Mouse (Mus musculus) neural tube, embryonic 14.5 days (tissue): ENCODE data around the gene Fam222a. TPM values are rescaled to one million over a fixed set of nuclear protein-coding genes. Genes with fewer than 3 reads are reported as not detected.

Experiments used
- ATAC-seq: fragments of 200-750 bp; cut with Nextera tagmentation; 2 replicates; pipeline ENCODE4 v1.8.0; 2017; ENCODE audit warnings: low read depth, mild to moderate bottlenecking, moderate TSS enrichment, moderate library complexity
- H3K27ac ChIP-seq: fragments of 300-500 bp; sonication (generic); 2 replicates; pipeline ENCODE4 v1.5.1; 2014; ENCODE audit warnings: low read depth, mild to moderate bottlenecking, control low read depth, low read length, moderate library complexity, mixed read lengths
- H3K27me3 ChIP-seq: fragments of 300-500 bp; sonication (generic); 2 replicates; pipeline ENCODE4 v1.6.1; 2014; ENCODE audit warnings: low read length; ENCODE audit not compliant: control insufficient read depth, insufficient read depth
- H3K36me3 ChIP-seq: fragments of 300-500 bp; sonication (generic); 2 replicates; pipeline ENCODE4 v1.6.1; 2014; ENCODE audit warnings: low read length, mixed read lengths; ENCODE audit not compliant: control insufficient read depth, insufficient read depth
- H3K4me1 ChIP-seq: fragments of 300-500 bp; sonication (generic); 2 replicates; pipeline ENCODE4 v1.6.1; 2014; ENCODE audit warnings: low read length; ENCODE audit not compliant: control insufficient read depth, insufficient read depth
- H3K4me2 ChIP-seq: fragments of 300-500 bp; sonication (generic); 2 replicates; pipeline ENCODE4 v1.6.1; 2014; ENCODE audit warnings: mild to moderate bottlenecking, low read depth, low read length, control low read depth
- H3K4me3 ChIP-seq: fragments of 300-500 bp; sonication (generic); 2 replicates; pipeline ENCODE4 v1.5.1; 2014; ENCODE audit warnings: low read depth, low read length, control low read depth, mixed read lengths
- H3K9ac ChIP-seq: fragments of 300-500 bp; sonication (generic); replicated peaks from 2 replicates; pipeline ENCODE4 v1.6.1; 2014; ENCODE audit warnings: low read depth, mild to moderate bottlenecking, control low read depth, low read length, mixed read lengths
- H3K9me3 ChIP-seq: fragments of 300-500 bp; sonication (generic); 2 replicates; pipeline ENCODE4 v1.6.1; 2016; ENCODE audit warnings: low read length; ENCODE audit not compliant: control insufficient read depth
- WGBS: fragments of 180-500 bp; shearing (Covaris S2); extraction: QIAGEN DNeasy Blood & Tissue Kit; methylation state at CpG from one replicate; pipeline ENCODE4 v1.1.7; 2014; 5-methylcytosine and 5-hydroxymethylcytosine counted together
- polyA plus RNA-seq: library from polyadenylated mRNA; unstranded; fragments of >200 nt; fragmentation: Nextera tagmentation; extraction: Ambion mirVana; gene quantifications from 2 replicates; pipeline ENCODE4 v1.2.1, GENCODE M21; 2014

Fam222a gene
- 5.3 and 7.0 TPM in 2 replicates for polyA plus RNA-seq

DNA sequence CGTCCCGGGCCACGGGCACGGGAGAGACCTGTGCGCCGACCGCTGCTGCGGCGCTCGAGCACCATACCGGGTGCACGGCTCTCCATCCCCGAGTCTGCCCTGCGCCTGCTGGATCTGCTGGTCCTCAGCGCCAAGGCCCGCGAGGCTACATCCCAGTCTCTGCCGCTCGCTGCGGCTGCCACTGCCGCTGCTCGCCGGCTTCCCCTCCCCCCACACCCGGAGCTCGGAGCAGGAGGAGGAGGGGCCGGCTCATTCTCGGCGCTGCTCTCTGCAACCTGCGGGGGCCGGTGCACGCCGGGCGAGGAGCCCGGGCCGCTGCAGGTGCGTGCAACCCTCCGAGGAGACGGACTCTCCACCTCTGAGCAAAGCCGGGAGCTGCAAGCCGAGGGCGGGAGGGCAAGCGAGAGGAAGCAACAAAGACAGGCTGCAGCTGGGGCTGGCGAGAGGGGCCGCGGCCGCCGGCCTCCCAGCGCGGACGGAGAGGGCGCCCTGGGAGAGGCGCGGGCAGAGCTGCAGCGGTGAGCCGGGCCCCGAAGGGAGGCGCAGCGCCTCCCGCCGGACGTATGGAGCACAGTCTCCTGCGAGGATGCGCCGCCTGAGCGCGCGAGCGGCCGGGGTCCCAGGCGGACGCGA lies at the start of gene Fam222a:
Gene Fam222a (plus strand): TSS at position 452 of the 633 bp plus-strand sequence.
- Histone ChIP-seq H3K4me2 (peak within 1 kb of the TSS; percentile 77), H3K4me1 (peaks cover 40% of the 10 kb centered on the region), H3K9ac (peak within 1 kb of the TSS; percentile 80), H3K27me3 (no peaks in the 10 kb centered on the region), H3K36me3 (no peaks in the 10 kb centered on the region), H3K27ac (peak within 1 kb of the TSS; percentile 87), H3K9me3 (no peaks in the 10 kb centered on the region), H3K4me3 (peak within 1 kb of the TSS; percentile 90)
- WGBS = 0% methylated on average over 57 of the region's 72 CpGs
- peak; percentile 70 for ATAC-seq

DNA sequence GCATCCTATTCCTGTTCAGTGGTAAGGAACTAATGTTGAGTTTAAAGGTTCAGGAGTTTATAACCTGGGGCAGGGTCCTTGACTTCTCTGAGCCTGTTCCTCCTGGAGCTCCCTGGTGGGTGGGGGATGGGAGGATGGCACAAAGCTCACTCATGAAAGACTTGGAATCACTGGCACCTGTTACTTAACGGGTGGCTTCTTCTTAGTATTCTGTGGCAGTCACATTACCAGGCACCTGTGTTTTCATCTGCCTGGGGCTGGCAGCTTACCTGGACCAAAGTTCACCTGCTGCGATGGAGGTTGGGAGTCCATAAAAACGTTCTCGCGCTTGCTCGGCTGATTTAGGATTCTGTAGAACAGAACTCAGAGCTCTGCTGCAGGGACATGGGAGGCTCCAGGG lies 39.5 kb upstream of the Fam222a start:
- Histone ChIP-seq H3K9ac (no peak overlapping the region), H3K27me3 (no peaks in the 10 kb centered on the region), H3K4me3 (no peak overlapping the region), H3K27ac (no peak overlapping the region), H3K4me2 (no peak overlapping the region), H3K36me3 (no peaks in the 10 kb centered on the region), H3K4me1 (no peaks in the 10 kb centered on the region), H3K9me3 (no peaks in the 10 kb centered on the region)
- no peak for ATAC-seq
- 84% methylated on average over 6 of the region's 6 CpGs for WGBS

DNA sequence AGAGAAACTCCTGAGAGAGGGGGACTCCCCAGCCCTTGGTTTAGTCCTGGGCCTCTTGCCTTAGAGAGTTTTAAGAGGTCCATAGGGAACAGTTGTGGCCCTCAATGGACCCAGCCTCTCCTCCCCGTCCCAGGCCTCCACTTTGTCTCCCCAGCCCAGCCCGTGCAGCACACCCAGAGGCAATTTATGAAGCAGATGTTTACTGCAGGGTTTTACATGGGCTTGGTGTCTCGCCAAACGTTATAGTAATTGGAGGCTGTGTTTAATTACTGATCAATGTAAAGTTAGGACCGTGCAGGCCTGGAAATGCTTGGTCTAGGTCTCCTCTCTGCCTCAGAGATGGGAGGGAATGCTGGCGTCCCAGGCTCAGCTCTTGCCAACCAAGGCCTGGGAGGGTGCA lies 37.5 kb upstream of the Fam222a start:
- H3K4me3 ChIP-seq = no peak overlapping the region
- H3K9ac ChIP-seq = no peak overlapping the region
- no peak for ATAC-seq
- no peaks in the 10 kb centered on the region for H3K9me3 ChIP-seq
- no peaks in the 10 kb centered on the region for H3K27me3 ChIP-seq
- WGBS = 32% methylated on average over 6 of the region's 6 CpGs
- H3K27ac ChIP-seq = no peak overlapping the region
- H3K36me3 ChIP-seq = no peaks in the 10 kb centered on the region
- no peak overlapping the region for H3K4me2 ChIP-seq
- H3K4me1 ChIP-seq = no peaks in the 10 kb centered on the region

DNA sequence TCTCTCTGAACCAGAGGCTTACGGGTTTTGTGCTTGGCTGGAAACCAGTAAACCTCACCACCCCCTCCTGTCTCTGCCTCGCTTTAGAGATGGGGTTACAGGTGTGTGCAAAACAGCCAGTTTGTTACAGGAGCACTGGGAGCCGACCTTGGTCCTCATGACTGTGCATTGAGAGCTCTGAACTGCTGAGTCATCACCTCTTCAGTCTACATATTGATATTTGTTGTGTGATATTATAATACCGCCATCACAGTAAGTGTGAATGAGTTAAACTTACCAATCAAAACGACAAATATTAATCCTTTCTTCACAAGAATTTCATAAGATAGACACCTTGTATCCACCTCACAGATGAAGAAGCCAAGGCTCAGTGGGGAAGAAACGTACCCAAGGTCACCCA lies 35.8 kb upstream of the Fam222a start:
- Histone ChIP-seq H3K27ac (no peak overlapping the region), H3K4me1 (0 out of 2 replicates have a peak, but pooled peaks cover under 1% of the 10 kb centered on the region), H3K4me2 (no peak overlapping the region), H3K9me3 (no peaks in the 10 kb centered on the region), H3K9ac (no peak overlapping the region), H3K4me3 (no peak overlapping the region), H3K27me3 (no peaks in the 10 kb centered on the region), H3K36me3 (no peaks in the 10 kb centered on the region)
- WGBS = 79% methylated on average over 6 of the region's 6 CpGs
- no peak for ATAC-seq

DNA sequence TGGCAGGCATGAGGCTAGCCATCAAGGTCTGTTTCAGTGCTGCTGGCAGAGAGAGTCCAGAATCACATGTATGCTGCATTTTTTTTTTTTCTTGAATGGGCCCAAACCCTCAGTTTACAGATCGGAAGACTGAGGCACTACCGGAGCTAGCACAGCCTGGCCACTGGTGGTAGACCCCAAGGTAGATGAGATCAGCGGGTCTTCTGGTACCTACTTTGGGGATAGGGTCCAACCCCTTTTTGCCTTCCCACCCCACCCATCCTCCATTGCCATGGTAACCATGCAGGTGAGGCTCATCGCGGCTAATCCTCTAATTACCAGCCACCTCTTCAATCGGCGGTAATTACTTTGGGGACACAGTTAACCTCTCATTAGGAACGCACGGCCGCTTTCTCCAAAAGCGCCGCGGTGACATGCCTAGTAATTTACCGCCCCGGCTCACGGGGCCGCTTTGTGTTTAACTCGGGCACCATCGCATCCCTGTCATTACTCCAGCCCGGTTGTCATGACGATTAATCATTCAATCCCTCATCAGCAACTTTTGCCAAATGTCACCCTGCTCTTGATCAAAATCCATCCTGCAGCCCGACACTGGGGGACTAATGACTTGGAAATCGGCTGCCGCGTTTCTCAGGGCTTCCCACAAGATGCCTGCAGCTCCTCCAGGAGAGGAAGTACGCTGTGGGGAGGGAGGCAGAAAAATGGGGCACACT lies 30.4 kb upstream of the Fam222a start:
- peak; percentile 41; the same call in 1 of the 2 replicates for ATAC-seq
- peaks cover 19% of the 10 kb centered on the region; the same call in 1 of the 2 replicates for H3K4me1 ChIP-seq
- H3K4me3 ChIP-seq = no peak overlapping the region; the same call in 1 of the 2 replicates
- H3K4me2 ChIP-seq = peak overlapping the region; percentile 23; the same call in 1 of the 2 replicates
- no peak overlapping the region for H3K9ac ChIP-seq
- H3K9me3 ChIP-seq = no peaks in the 10 kb centered on the region
- no peaks in the 10 kb centered on the region for H3K36me3 ChIP-seq
- WGBS = 8% methylated on average over 26 of the region's 26 CpGs
- no peaks in the 10 kb centered on the region for H3K27me3 ChIP-seq
- H3K27ac ChIP-seq = no peak overlapping the region

DNA sequence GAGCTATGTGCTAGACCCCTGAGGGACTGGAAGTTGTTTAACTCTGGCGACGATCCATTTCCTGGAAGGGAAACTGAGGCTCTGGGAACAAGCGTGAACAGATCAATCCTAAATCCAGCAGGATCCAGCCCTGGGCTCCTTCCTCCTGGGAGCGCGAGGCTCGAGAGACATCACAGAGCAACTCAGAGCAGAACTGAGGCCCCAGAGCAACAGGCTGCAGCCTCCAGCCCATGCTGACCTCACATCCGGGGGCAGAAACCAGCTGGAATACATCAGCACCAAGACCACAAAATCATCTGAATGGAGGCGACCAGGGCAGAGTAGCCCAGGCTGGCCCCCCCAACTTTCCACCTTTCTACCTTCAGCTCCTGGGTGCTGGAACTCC lies 29.8 kb upstream of the Fam222a start:
- no peak overlapping the region for H3K27ac ChIP-seq
- WGBS = 15% methylated on average over 8 of the region's 8 CpGs
- ATAC-seq = no peak

DNA sequence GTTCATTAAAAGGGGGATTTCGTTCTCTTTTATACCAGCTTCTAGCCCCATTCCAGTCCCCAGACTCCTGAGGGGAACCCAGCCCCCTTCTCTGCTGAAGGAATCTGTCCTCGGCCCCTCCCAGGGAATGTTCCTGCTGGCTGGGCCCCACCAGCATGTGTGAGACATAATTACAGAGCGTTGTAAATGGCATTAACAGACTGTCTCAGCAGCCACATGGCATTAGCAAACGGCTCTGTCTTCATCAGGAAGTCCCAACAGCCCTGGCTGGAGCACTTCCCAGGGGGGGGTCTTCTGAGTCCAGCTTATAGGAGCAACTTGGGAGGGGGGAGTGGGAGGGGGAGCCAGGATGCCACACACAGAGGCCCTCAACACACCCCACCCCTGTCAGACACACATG lies 29.1 kb upstream of the Fam222a start:
- no peak overlapping the region for H3K9ac ChIP-seq
- no peak overlapping the region for H3K4me3 ChIP-seq
- no peaks in the 10 kb centered on the region for H3K9me3 ChIP-seq
- 6% methylated on average over 4 of the region's 4 CpGs for WGBS
- no peaks in the 10 kb centered on the region for H3K27me3 ChIP-seq
- no peak overlapping the region for H3K27ac ChIP-seq
- ATAC-seq = no peak
- no peak overlapping the region for H3K4me2 ChIP-seq
- H3K4me1 ChIP-seq = peaks cover 19% of the 10 kb centered on the region; the same call in 1 of the 2 replicates
- no peaks in the 10 kb centered on the region for H3K36me3 ChIP-seq

More for the DNA sequence above, 29.8 kb upstream of the Fam222a start:
- no peaks in the 10 kb centered on the region for H3K27me3 ChIP-seq
- H3K9ac ChIP-seq = no peak overlapping the region
- peak overlapping the region; percentile 23; the same call in 1 of the 2 replicates for H3K4me2 ChIP-seq
- H3K4me1 ChIP-seq = peaks cover 19% of the 10 kb centered on the region; the same call in 1 of the 2 replicates
- H3K4me3 ChIP-seq = no peak overlapping the region
- no peaks in the 10 kb centered on the region for H3K36me3 ChIP-seq
- no peaks in the 10 kb centered on the region for H3K9me3 ChIP-seq

DNA sequence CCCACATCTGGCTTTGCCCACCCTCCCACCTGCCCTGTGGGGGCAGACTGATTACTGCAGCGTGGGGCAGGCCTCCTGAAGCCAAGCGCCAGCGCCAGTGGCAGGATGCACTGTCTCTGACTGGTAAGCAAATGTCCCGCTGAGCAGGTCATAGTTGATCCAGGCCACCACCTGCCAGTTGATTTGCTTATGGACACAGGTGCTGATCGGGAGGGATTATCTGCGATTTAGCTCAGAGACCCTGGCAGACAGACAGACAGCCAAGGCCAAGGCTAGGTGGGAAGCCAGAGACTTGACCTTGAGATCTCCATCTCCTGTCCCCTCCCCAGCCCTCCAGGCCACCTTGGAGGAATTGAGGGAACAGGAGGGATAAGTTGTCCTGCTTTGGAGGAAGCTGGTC lies 28.1 kb upstream of the Fam222a start:
- Histone ChIP-seq H3K9ac (no peak overlapping the region), H3K9me3 (no peaks in the 10 kb centered on the region), H3K4me1 (peaks cover 19% of the 10 kb centered on the region; the same call in 1 of the 2 replicates), H3K36me3 (no peaks in the 10 kb centered on the region), H3K4me2 (no peak overlapping the region), H3K4me3 (no peak overlapping the region), H3K27me3 (no peaks in the 10 kb centered on the region), H3K27ac (no peak overlapping the region)
- ATAC-seq = no peak
- 78% methylated on average over 6 of the region's 6 CpGs for WGBS
